Mouse (Mus musculus): Measurements from ENCODE around the gene Cntnap5c. TPM values are rescaled to one million over a fixed set of nuclear protein-coding genes. Genes with fewer than 3 reads are reported as not detected.

Cntnap5c gene
- total RNA-seq, 2 experiments from 2014 or later, result 23.3 to 24.3 TPM

- no peak for DNase-seq
Measured at GRCm38 (mm10) chr17:58004491-58004890, 235.1 kb downstream of the Cntnap5c start.

- no peak for DNase-seq
Measured at GRCm38 (mm10) chr17:58041178-58041577, 271.8 kb downstream of the Cntnap5c start.

- no peak for DNase-seq
Measured at GRCm38 (mm10) chr17:58045149-58045548, 275.8 kb downstream of the Cntnap5c start.

DNA sequence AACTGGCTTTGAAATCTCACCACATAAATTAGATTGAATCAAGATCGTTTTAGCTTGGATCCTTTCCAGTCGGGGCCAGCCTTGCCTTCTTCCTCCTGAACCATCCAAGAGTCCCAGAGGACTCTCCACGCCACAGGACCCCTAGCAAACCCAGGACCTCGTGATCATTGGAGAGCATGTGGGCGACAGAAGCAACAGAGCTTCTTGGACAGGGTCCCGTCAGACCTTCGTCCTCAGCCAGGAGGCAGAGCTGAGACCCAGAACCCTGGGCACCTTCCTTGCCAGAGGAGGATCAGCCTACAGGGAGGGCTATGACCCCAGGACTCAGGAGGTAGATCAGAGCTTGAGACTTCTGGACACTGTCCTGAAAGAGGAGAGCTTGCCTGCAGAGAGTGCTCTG is 300.5 kb downstream of the Cntnap5c start:
- DNase-seq, result no peak

- DNase-seq, result peak; percentile 20 to 21
Measured at GRCm38 (mm10) chr17:58082676-58083075, 313.3 kb downstream of the Cntnap5c start.

DNA sequence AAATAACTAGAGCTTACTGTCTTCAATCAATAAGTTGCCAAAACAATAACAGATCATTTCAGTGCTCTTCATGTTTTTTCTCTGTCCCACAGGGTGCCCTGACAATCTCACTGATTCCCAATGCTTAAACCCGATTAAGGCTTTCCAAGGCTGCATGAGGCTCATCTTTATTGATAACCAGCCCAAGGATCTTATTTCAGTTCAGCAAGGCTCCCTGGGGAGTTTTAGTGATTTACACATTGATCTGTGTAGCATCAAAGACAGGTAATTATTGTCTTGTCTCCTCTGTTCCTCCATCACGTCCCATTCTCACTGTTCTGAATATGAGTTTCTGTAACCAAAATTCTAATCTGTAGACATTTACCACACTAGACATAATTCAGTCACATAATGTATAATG is 335.1 kb downstream of the Cntnap5c start:
- no peak for DNase-seq

DNA sequence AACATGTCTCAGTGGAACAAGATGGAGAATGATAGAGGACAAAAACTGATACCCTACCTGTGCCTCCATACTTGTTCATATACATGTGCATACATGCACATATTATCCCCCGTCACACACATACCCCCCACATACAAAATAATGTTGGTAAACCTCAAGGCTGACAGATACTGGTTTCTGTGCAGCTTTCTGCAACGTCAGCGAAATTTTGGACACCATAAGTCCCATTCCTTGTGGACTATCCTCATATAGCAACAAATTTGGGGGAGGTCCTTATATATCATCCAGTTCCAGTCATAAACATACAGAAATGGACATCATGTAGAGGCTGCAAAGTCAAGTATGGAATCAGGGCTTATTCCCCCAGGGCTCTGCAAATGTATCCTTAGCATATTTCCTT is 338.5 kb downstream of the Cntnap5c start:
- no peak for DNase-seq

DNA sequence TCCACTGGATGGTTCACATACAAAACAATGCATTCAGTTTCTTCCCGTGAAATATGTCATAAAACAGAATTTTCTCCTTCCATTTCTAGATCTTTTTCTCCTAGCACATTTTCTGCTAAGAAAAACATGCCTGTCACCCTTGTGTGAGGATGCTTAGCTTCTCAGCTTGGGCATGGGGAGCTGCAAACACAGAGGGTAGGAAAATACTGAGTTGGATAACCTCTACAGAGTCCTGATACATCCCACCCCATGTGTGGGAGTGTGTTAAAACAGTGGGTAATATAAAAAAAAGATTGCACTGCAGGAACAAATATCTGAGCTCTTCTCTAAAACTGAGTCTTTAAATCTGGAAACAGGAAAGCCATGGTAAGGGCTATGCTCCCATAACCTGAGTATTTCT is 339.0 kb downstream of the Cntnap5c start:
- DNase-seq, result no peak

GRCm38 (mm10) chr17:58187171-58187570 is 417.8 kb downstream of the Cntnap5c start:
- DNase-seq, result peak in 1 of 2 experiments; percentile 3

GRCm38 (mm10) chr17:58201148-58201547 is 431.8 kb downstream of the Cntnap5c start:
- no peak for DNase-seq

DNA sequence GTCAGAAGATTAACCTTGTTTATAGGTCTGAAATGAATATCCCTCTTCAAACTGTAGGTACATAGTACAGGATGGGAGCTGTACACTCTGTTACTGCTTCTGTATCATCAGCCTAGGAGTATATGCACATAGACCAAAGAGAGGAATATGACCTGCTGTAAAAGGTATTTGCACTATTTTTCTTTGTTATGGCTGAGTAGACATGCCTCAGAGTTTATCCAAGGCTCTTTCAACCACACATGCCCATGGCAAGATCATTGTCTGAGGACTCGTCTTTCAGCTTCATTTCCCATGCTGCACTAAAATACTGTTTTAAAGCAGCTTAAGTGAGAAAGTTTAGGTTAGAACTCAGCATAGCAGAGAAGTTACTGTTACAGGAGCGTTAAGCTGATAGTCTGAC is 498.7 kb downstream of the Cntnap5c start:
- DNase-seq, result no peak

GRCm38 (mm10) chr17:58351310-58351709 is 581.9 kb downstream of the Cntnap5c start:
- DNase-seq, result no peak

DNA sequence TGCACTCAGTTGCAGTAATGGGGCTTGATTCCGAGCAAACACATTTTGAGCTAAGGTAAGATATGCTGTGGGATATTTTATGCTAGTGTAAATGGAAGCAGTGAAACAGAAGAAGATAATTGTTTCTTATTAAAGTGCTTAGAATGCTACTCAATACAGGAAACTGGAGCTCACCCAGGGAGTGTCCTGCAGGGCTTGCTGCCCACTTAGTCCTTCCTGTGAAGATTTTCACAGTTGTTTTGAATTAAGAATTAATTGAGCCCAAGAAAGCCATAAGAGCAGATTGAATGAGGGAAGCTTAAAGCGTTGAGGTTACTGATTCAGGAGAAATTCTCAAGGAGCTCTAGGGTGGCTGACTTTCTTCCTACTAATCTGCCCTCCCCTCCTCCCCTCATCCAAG is 586.9 kb downstream of the Cntnap5c start:
- DNase-seq, result no peak

- DNase-seq, result peak in 1 of 2 experiments; percentile 1
Measured at GRCm38 (mm10) chr17:58363582-58364267, 594.4 kb downstream of the Cntnap5c start.

GRCm38 (mm10) chr17:58370089-58370488 is 600.7 kb downstream of the Cntnap5c start:
- no peak for DNase-seq

DNA sequence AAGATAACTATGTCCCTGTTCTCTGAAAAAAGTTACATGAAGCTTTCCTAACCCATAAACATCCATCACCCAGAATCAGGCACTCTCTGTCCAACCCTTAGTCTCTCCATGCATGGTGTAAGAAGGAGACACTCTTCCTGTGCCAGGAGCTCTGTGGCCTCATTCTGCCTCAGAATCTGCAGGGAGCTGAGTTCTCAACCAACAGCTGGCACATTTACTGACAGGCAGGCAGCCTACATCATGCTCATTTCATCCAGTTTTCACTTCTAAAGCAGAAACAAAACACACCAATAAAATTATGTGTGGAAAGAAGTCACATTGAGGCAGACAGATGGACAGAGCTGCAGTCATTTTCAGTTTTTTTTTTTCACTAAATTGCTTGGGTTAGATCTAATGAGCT is 638.4 kb downstream of the Cntnap5c start:
- DNase-seq, result peak; percentile 18 to 44

DNA sequence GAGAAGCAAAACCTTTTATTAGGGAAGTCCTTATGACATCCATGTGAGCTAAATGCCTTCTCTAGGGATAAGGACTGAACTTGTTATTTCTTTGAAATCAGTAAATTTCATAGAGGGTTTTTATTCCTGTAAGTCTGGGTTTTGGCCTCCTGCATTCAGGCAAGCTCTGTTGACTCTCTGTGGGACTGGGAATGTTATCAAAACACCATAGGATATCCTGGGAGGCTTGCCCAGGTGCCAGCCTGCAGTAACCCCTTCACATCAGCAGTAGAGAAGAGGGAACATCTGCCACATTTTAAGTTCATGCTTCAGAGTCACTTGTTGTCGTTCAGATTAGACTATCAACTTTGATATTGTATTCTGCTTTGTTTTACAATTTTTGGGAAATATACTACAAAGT is 639.4 kb downstream of the Cntnap5c start:
- no peak for DNase-seq

DNA sequence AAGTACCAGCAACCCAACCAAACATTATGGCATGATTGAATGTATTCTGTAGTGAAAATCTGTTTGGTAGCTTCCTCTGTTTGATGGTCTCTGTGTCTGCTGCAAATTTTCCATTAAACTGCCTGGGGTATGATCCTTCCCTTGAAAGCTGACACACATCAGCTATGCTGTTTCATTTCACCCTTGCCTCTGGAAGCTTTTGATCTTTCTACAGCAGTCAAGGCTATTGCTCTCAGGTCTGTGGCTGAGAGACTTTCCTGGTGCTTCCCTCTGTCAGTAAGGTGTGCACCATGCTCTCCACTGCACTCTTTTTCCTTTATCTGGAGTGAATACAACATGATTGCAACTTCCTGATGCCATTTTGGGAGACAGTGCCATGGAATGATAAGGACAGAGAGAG is 668.1 kb downstream of the Cntnap5c start:
- DNase-seq, result no peak

Other genes with a start within 250 kb of the Cntnap5c start
- gene Vmn2r120, start 224.1 kb upstream of the Cntnap5c start, total RNA-seq (2021), result under 1 TPM; 0.05 to 0.07 TPM
- not detected for gene Gm21834, start 27.4 kb upstream of the Cntnap5c start, total RNA-seq (2021)